Mouse (Mus musculus) forebrain, embryonic 10.5 days (tissue): ENCODE measurements at regions not wholly inside any gene's neighbourhood (a gene's known extent, or its start where the extent isn't known, plus 50 kb on each side); places are given as distances from the start of the nearest gene placed in this dataset.

Experiments
- DNase-seq: peaks from one replicate; pipeline ENCODE4 v3.0.0-alpha.2; 2017; ENCODE audit warnings: low spot score; ENCODE audit errors: extremely low spot score
- H3K27ac ChIP-seq: fragments of 300-500 bp; sonication (generic); 2 replicates; pipeline ENCODE4 v1.5.1; 2016; ENCODE audit warnings: mild to moderate bottlenecking
- H3K27me3 ChIP-seq: fragments of 300-500 bp; sonication (generic); 2 replicates; pipeline ENCODE4 v1.6.1; 2016; ENCODE audit warnings: mild to moderate bottlenecking; ENCODE audit not compliant: poor library complexity, severe bottlenecking
- H3K36me3 ChIP-seq: fragments of 300-500 bp; sonication (generic); replicated peaks from 2 replicates; pipeline ENCODE4 v1.6.1; 2016; ENCODE audit warnings: mild to moderate bottlenecking, moderate library complexity
- H3K4me1 ChIP-seq: fragments of 300-500 bp; sonication (generic); 2 replicates; pipeline ENCODE4 v1.6.1; 2016
- H3K4me3 ChIP-seq: fragments of 300-500 bp; sonication (generic); 2 replicates; pipeline ENCODE4 v1.5.1; 2016; ENCODE audit warnings: mild to moderate bottlenecking, moderate library complexity
- H3K9me3 ChIP-seq: fragments of 300-500 bp; sonication (generic); 2 replicates; pipeline ENCODE4 v1.6.1; 2016; ENCODE audit warnings: mild to moderate bottlenecking, moderate library complexity
- WGBS: fragments of 180-500 bp; shearing (Covaris S2); methylation state at CpG from one replicate; pipeline ENCODE4 v1.1.7; 2016; 5-methylcytosine and 5-hydroxymethylcytosine counted together

GRCm38 (mm10) chr8:90519567-90519966 is 171.4 kb upstream of the Tox3 start:
- H3K4me1 ChIP-seq: peaks cover 23% of the 10 kb centered on the region
- no peaks in the 10 kb centered on the region for H3K27me3 ChIP-seq
- DNase-seq: no peak
- WGBS: 88% methylated on average over 6 of the region's 6 CpGs
- peaks cover 4% of the 10 kb centered on the region; the same call in 1 of the 2 replicates for H3K9me3 ChIP-seq
- no peak overlapping the region for H3K27ac ChIP-seq
- H3K4me3 ChIP-seq: no peak overlapping the region
- no peaks in the 10 kb centered on the region for H3K36me3 ChIP-seq

GRCm38 (mm10) chr8:90514191-90514590 is 166.0 kb upstream of the Tox3 start:
- WGBS: 78% methylated on average over 3 of the region's 3 CpGs
- Histone ChIP-seq H3K4me1 (peaks cover 11% of the 10 kb centered on the region), H3K4me3 (no peak overlapping the region), H3K36me3 (no peaks in the 10 kb centered on the region), H3K27ac (no peak overlapping the region), H3K27me3 (peaks cover 3% of the 10 kb centered on the region; the same call in 1 of the 2 replicates), H3K9me3 (no peaks in the 10 kb centered on the region)
- DNase-seq: no peak

- peaks cover 11% of the 10 kb centered on the region for H3K4me1 ChIP-seq
- H3K27me3 ChIP-seq: peaks cover 3% of the 10 kb centered on the region; the same call in 1 of the 2 replicates
- 97% methylated on average over 4 of the region's 4 CpGs for WGBS
These were observed 165.5 kb upstream of the Tox3 start for GRCm38 (mm10) chr8:90513601-90514000.

GRCm38 (mm10) chr8:90513102-90513501 is 165.0 kb upstream of the Tox3 start:
- no peaks in the 10 kb centered on the region for H3K9me3 ChIP-seq
- H3K4me1 ChIP-seq: peaks cover 11% of the 10 kb centered on the region
- no peak overlapping the region for H3K4me3 ChIP-seq
- H3K27ac ChIP-seq: no peak overlapping the region
- DNase-seq: no peak
- 90% methylated on average over 8 of the region's 8 CpGs for WGBS
- H3K36me3 ChIP-seq: no peaks in the 10 kb centered on the region
- peaks cover 3% of the 10 kb centered on the region; the same call in 1 of the 2 replicates for H3K27me3 ChIP-seq

More at GRCm38 (mm10) chr8:90513601-90514000, 165.5 kb upstream of the Tox3 start:
- Histone ChIP-seq H3K36me3 (no peaks in the 10 kb centered on the region), H3K4me3 (no peak overlapping the region), H3K9me3 (no peaks in the 10 kb centered on the region), H3K27ac (no peak overlapping the region)
- no peak for DNase-seq

- no peak overlapping the region for H3K4me3 ChIP-seq
- no peak for DNase-seq
- 28% methylated on average over 2 of the region's 2 CpGs for WGBS
- no peak overlapping the region for H3K27ac ChIP-seq
- H3K9me3 ChIP-seq: no peaks in the 10 kb centered on the region
- peaks cover 11% of the 10 kb centered on the region for H3K4me1 ChIP-seq
- no peaks in the 10 kb centered on the region for H3K36me3 ChIP-seq
- peaks cover 3% of the 10 kb centered on the region; the same call in 1 of the 2 replicates for H3K27me3 ChIP-seq
These were observed 164.5 kb upstream of the Tox3 start for GRCm38 (mm10) chr8:90512594-90512993.

- Histone ChIP-seq H3K36me3 (no peaks in the 10 kb centered on the region), H3K9me3 (no peaks in the 10 kb centered on the region), H3K4me1 (no peaks in the 10 kb centered on the region), H3K27me3 (no peaks in the 10 kb centered on the region), H3K4me3 (no peak overlapping the region), H3K27ac (no peak overlapping the region)
- no peak for DNase-seq
- WGBS: 90% methylated on average over 5 of the region's 5 CpGs
These were observed 156.4 kb upstream of the Tox3 start for GRCm38 (mm10) chr8:90504521-90504920.

GRCm38 (mm10) chr8:90503306-90503705 is 155.2 kb upstream of the Tox3 start:
- no peaks in the 10 kb centered on the region for H3K27me3 ChIP-seq
- 54% methylated on average over 2 of the region's 2 CpGs for WGBS
- H3K4me3 ChIP-seq: no peak overlapping the region
- no peak for DNase-seq
- H3K27ac ChIP-seq: no peak overlapping the region
- no peaks in the 10 kb centered on the region for H3K9me3 ChIP-seq
- no peaks in the 10 kb centered on the region for H3K36me3 ChIP-seq
- H3K4me1 ChIP-seq: no peaks in the 10 kb centered on the region

- WGBS: 79% methylated on average over 2 of the region's 2 CpGs
- Histone ChIP-seq H3K9me3 (no peaks in the 10 kb centered on the region), H3K36me3 (no peaks in the 10 kb centered on the region), H3K4me3 (no peak overlapping the region), H3K4me1 (peaks cover 2% of the 10 kb centered on the region; the same call in 1 of the 2 replicates), H3K27me3 (no peaks in the 10 kb centered on the region), H3K27ac (no peak overlapping the region)
- DNase-seq: no peak
These were observed 154.7 kb upstream of the Tox3 start for GRCm38 (mm10) chr8:90502879-90503278.

GRCm38 (mm10) chr8:90499315-90499714 is 151.2 kb upstream of the Tox3 start:
- peaks cover 34% of the 10 kb centered on the region for H3K4me1 ChIP-seq
- no peak overlapping the region for H3K4me3 ChIP-seq
- H3K27ac ChIP-seq: peak overlapping the region; percentile 30; the same call in 1 of the 2 replicates
- H3K9me3 ChIP-seq: no peaks in the 10 kb centered on the region
- no peaks in the 10 kb centered on the region for H3K36me3 ChIP-seq
- H3K27me3 ChIP-seq: no peaks in the 10 kb centered on the region
- WGBS: 64% methylated on average over 1 of the region's 1 CpGs
- DNase-seq: no peak

GRCm38 (mm10) chr8:90496658-90497163 is 148.6 kb upstream of the Tox3 start:
- DNase-seq: peak; percentile 69
- H3K27ac ChIP-seq: peak overlapping the region; percentile 91
- no peaks in the 10 kb centered on the region for H3K36me3 ChIP-seq
- no peaks in the 10 kb centered on the region for H3K9me3 ChIP-seq
- WGBS: 1% methylated on average over 13 of the region's 13 CpGs
- H3K27me3 ChIP-seq: no peaks in the 10 kb centered on the region
- peak overlapping the region; percentile 40 for H3K4me3 ChIP-seq
- H3K4me1 ChIP-seq: peaks cover 48% of the 10 kb centered on the region

- H3K4me1 ChIP-seq: peaks cover 55% of the 10 kb centered on the region
- WGBS: 46% methylated on average over 5 of the region's 5 CpGs
These were observed 147.8 kb upstream of the Tox3 start for GRCm38 (mm10) chr8:90495943-90496371.

GRCm38 (mm10) chr8:90492521-90493225 is 144.5 kb upstream of the Tox3 start:
- H3K9me3 ChIP-seq: no peaks in the 10 kb centered on the region
- no peak overlapping the region for H3K27ac ChIP-seq
- 72% methylated on average over 14 of the region's 14 CpGs for WGBS
- DNase-seq: no peak
- H3K4me1 ChIP-seq: peaks cover 56% of the 10 kb centered on the region
- H3K27me3 ChIP-seq: peaks cover 4% of the 10 kb centered on the region; the same call in 1 of the 2 replicates
- no peaks in the 10 kb centered on the region for H3K36me3 ChIP-seq
- no peak overlapping the region for H3K4me3 ChIP-seq

More at GRCm38 (mm10) chr8:90495943-90496371, 147.8 kb upstream of the Tox3 start:
- Histone ChIP-seq H3K4me3 (no peak overlapping the region), H3K27me3 (no peaks in the 10 kb centered on the region), H3K27ac (peak overlapping the region; percentile 91), H3K9me3 (no peaks in the 10 kb centered on the region), H3K36me3 (no peaks in the 10 kb centered on the region)
- DNase-seq: no peak

GRCm38 (mm10) chr8:90491691-90492090 is 143.5 kb upstream of the Tox3 start:
- no peak for DNase-seq
- H3K9me3 ChIP-seq: no peaks in the 10 kb centered on the region
- H3K4me3 ChIP-seq: no peak overlapping the region
- H3K27me3 ChIP-seq: peaks cover 4% of the 10 kb centered on the region; the same call in 1 of the 2 replicates
- 68% methylated on average over 7 of the region's 7 CpGs for WGBS
- H3K36me3 ChIP-seq: no peaks in the 10 kb centered on the region
- no peak overlapping the region for H3K27ac ChIP-seq
- peaks cover 46% of the 10 kb centered on the region for H3K4me1 ChIP-seq
